Mouse (Mus musculus): Measurements from ENCODE around the gene Pla2r1.

GRCm38 (mm10) chr2:60384763-60385085, 168.4 kb downstream of the Pla2r1 start:
- no peak for TF ChIP-seq POLR2A (IDR thresholded peaks at IDR 0.05; ENCODE audit: borderline replicate concordance, extremely low read depth, insufficient read depth, insufficient read length, poor library complexity, severe bottlenecking)
- no peak for TF ChIP-seq CTCF (IDR thresholded peaks at IDR 0.05; ENCODE audit: borderline replicate concordance, extremely low read depth, insufficient read depth, insufficient read length)
